Mouse (Mus musculus): ENCODE measurements around the gene Dnajb5.

- TF ChIP-seq POLR2A (IDR thresholded peaks at IDR 0.05; ENCODE audit: insufficient read length, low read depth) (no peak), USF1 (IDR thresholded peaks at IDR 0.05; ENCODE audit: low read depth) (no peak), E2F4 (IDR thresholded peaks at IDR 0.05; ENCODE audit: insufficient read depth) (no peak), REST (IDR thresholded peaks at IDR 0.05; ENCODE audit: insufficient read depth, insufficient read length) (no peak), MYOG (IDR thresholded peaks at IDR 0.05; ENCODE audit: control insufficient read depth in 1 of 3, insufficient read depth in 1 of 3, insufficient read length in 2 of 3, low read depth in 2 of 3) (no peak), POLR2AphosphoS2 (IDR thresholded peaks at IDR 0.05; ENCODE audit: insufficient read length, low read depth) (no peak)
Observed at GRCm38 (mm10) chr4:42956581-42956980, 7.0 kb downstream of the Dnajb5 start.

Measured in myocyte (in vitro differentiated cells).